Mouse (Mus musculus) heart, adult 2 months (tissue): ENCODE results near the gene Casc3. TPM values are rescaled to one million over a fixed set of nuclear protein-coding genes. Genes with fewer than 3 reads are reported as not detected.

Source experiments
- DNase-seq, 2 experiments: peaks; one replicate each; pipeline ENCODE4 v3.0.0; 2021
- H3K27ac ChIP-seq: fragments of 200-600 bp; 2 replicates; pipeline ENCODE4 v1.8.1; 2022
- H3K27me3 ChIP-seq: fragments of 200-500 bp; 2 replicates; pipeline ENCODE4 v1.6.1; 2012; ENCODE audit warnings: mild to moderate bottlenecking, low read length, inconsistent platforms, mixed read lengths; ENCODE audit not compliant: control insufficient read depth, insufficient read depth
- H3K36me3 ChIP-seq: fragments of 200-500 bp; 2 replicates; pipeline ENCODE4 v1.6.1; 2012; ENCODE audit warnings: low read length, inconsistent platforms; ENCODE audit not compliant: control insufficient read depth, insufficient read depth
- H3K4me1 ChIP-seq: fragments of 200-500 bp; 2 replicates; pipeline ENCODE4 v1.6.1; 2011; ENCODE audit warnings: low read length; ENCODE audit not compliant: control insufficient read depth, insufficient read depth
- H3K4me3 ChIP-seq: fragments of 200-600 bp; 2 replicates; pipeline ENCODE4 v1.8.1; 2022
- H3K79me2 ChIP-seq: fragments of 200-500 bp; replicated peaks from 2 replicates; pipeline ENCODE4 v1.6.1; 2012; ENCODE audit warnings: mild to moderate bottlenecking, inconsistent platforms, low read length, moderate library complexity, mixed read lengths; ENCODE audit not compliant: control insufficient read depth, insufficient read depth
- H3K9ac ChIP-seq: fragments of 200-500 bp; 2 replicates; pipeline ENCODE4 v1.6.1; 2012; ENCODE audit warnings: low read depth, mild to moderate bottlenecking, control low read depth, inconsistent platforms, low read length, mixed read lengths
- CTCF ChIP-seq: fragments of 200-600 bp; IDR thresholded peaks from 2 replicates; pipeline ENCODE4 v1.8.1; 2022; ENCODE audit warnings: antibody characterized with exemption, mild to moderate bottlenecking, moderate library complexity
- EP300 ChIP-seq: fragments of 200-500 bp; IDR thresholded peaks from 2 replicates; pipeline ENCODE4 v1.6.1; 2011; ENCODE audit warnings: low read depth, low read length, control low read depth; ENCODE audit not compliant: insufficient read depth
- POLR2A ChIP-seq: fragments of 200-500 bp; IDR thresholded peaks from 2 replicates; pipeline ENCODE4 v1.6.1; 2011; ENCODE audit warnings: mild to moderate bottlenecking, low read depth, low read length, control low read depth; ENCODE audit not compliant: insufficient read depth
- WGBS: fragments of 180-500 bp; shearing (Covaris S2); methylation state at CpG from one replicate; pipeline ENCODE4 v1.1.7; 2018; 5-methylcytosine and 5-hydroxymethylcytosine counted together
- intact Hi-C: fragments of 180-260 bp; cut with DNase I; formaldehyde crosslinking; loops from one replicate; pipeline ENCODE4 v1.15.1; 2025
- polyA plus RNA-seq: library from polyadenylated mRNA; depleted of rRNA; stranded (reverse); fragments of >200 nt; gene quantifications from 2 replicates; pipeline ENCODE4 v1.2.3, GENCODE M21; 2012
- total RNA-seq, 2 experiments: library from RNA; stranded (reverse); gene quantifications; 2 replicates each; pipeline ENCODE4 v1.2.3; 2021

Gene Casc3
- total and polyA plus RNA-seq, 3 experiments: 17.5 to 20.7 (median 18.7) TPM

DNA sequence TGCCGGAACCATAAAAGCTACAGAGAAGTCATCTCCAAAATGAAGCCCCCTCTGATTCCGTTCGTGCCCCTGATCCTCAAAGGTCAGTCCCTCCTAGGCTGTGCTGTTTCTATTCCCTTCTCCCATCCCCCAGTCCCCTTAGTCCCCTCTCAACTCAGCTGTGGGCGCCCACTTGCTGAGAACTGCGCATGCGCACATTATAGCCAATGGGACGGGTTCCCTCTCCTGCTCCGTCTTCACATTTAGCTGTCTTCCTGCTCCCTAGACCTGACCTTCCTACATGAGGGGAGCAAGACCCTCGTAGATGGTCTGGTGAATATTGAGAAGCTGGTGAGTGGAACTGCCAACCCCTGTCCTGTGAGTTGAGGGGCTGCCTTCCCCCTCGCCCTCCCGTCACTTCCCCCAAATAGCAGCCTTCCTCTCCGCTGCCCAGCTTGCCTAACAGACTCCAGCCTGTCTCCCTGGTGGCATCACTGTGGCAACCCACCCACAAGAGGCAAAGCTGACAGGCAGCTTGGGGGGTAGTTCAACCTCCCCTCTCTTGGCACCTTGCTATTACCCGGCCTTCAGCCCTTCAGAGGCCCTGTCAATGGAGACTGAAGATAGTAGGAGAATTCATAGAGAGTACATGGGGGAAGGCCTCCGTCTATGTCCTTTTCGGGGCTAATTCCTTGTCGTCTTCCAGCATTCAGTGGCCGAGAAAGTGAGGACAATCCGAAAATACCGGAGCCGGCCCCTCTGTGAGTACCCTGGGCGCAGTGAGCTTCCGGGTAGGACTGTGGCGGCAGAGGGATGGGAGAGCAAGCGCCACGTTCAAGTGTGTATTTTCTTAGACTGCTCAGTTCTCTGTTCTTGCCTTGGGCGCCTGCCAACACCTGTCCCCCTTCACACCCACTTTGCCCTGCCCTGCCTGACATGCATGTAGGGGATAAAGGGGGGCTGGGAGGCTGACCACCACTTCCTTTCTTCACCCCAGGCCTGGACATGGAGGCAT is 45.7 kb downstream of the Casc3 start:
- H3K79me2 ChIP-seq: no peaks in the 10 kb centered on the region
- H3K27ac ChIP-seq: no peak overlapping the region
- H3K4me1 ChIP-seq: no peaks in the 10 kb centered on the region
- intact Hi-C loops: no loop called here
- no peaks in the 10 kb centered on the region for H3K27me3 ChIP-seq
- DNase-seq: no peak
- 78% methylated on average over 26 of the region's 26 CpGs for WGBS
- TF ChIP-seq EP300: no peak
- no peak for TF ChIP-seq CTCF
- no peak for TF ChIP-seq POLR2A
- H3K36me3 ChIP-seq: no peaks in the 10 kb centered on the region
- no peak overlapping the region for H3K4me3 ChIP-seq
- H3K9ac ChIP-seq: no peak overlapping the region

DNA sequence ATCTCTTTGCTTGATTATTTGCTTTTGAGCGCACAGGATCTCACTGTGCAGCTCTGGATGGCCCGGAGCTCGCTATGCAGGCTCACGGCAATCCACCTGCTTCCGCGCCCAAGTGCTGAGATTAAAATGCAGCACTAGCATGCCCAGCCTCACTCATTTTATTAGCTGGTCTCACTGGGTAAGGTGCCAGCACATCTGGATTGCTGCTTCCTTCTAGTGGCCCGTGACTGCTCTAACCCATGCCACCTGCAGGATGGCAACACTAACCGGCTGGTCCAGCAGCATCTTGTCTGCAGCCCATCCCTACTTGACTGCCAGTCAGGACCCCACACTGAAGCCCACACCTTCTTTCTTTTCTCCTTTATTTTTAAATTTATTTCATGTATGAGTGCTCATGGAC is 49.4 kb downstream of the Casc3 start:
- no peaks in the 10 kb centered on the region for H3K36me3 ChIP-seq
- no peaks in the 10 kb centered on the region for H3K27me3 ChIP-seq
- no peak overlapping the region for H3K9ac ChIP-seq
- TF ChIP-seq POLR2A: no peak
- TF ChIP-seq CTCF: peak; percentile 48
- intact Hi-C loops: no loop called here
- no peaks in the 10 kb centered on the region for H3K4me1 ChIP-seq
- H3K27ac ChIP-seq: no peak overlapping the region
- no peak overlapping the region for H3K4me3 ChIP-seq
- WGBS: 90% methylated on average over 8 of the region's 8 CpGs
- no peaks in the 10 kb centered on the region for H3K79me2 ChIP-seq
- DNase-seq: no peak

DNA sequence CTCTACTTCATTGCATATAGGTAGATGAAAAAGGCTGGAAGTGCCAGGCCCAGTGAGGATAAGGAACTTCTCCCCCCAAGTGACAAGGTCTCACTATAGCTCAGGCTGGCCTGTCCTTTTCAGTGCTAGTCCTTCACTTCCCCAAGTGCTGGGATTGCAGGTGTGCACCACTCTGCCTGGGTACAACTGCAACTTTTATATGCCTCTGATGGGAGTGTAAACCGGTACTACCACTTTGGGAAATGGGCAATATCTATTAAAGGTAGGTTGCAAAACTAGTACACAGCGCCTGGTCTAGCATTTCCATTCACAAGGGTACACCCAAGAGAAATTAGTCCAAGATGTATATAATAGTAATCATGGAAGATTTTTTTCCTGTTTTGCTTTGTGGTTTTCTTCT is 50.0 kb downstream of the Casc3 start:
- Histone ChIP-seq H3K27ac (no peak overlapping the region), H3K36me3 (no peaks in the 10 kb centered on the region), H3K9ac (no peak overlapping the region), H3K4me3 (no peak overlapping the region), H3K4me1 (no peaks in the 10 kb centered on the region), H3K79me2 (no peaks in the 10 kb centered on the region), H3K27me3 (no peaks in the 10 kb centered on the region)
- TF ChIP-seq POLR2A (no peak), CTCF (no peak), EP300 (no peak)
- no peak for DNase-seq
- intact Hi-C loops: loop anchor here (5.0 kb wide), 1 partner anchor 298 kb away; no protein-coding TSS in a partner anchor
- WGBS: 97% methylated on average over 2 of the region's 2 CpGs

GRCm38 (mm10) chr11:98858759-98859731 is 54.3 kb downstream of the Casc3 start:
- intact Hi-C loops: loop anchor here (1.0 to 5.0 kb wide), 2 partner anchors 50 to 293 kb away; no protein-coding TSS in a partner anchor

DNA sequence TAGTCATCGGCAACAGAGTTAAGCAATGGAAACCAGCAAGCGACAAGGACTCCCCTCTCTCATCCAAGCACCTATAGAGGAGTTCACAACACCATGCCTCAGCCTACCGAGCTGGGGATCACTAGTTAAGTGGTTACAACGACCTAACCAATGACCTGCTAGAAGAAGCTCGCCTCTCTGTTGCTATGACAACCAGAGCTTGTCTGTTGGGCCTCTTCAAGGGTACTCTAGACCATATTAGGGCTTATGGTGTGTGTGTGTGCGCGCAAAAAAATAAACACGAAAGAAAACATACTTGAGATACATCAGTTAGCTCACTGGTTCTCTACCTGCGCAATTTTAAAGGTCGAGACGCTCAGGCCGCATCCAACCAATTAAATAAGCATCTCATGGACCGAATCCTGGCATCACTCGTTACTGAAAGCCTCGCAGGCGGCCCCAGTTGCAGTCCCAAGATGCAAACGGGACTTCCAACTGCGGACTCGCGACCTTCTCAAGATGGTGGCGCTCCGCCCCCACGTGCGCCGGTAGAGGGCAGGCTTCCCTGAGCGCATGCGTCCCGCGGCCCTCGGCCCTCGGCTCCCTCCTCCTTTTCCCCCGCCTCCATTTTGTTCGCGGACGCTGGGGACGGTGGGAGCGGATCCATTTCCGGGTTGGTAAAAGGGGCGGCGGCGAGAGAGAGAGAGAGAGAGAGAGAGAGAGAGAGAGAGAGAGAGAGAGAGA is 58.5 kb downstream of the Casc3 start, which contains the start of gene Wipf2:
Gene Wipf2, plus strand, starts transcription at position 611 of the 723 bp plus-strand sequence.
- Histone ChIP-seq H3K36me3 (no peaks in the 10 kb centered on the region), H3K9ac (peak within 1 kb of the TSS; percentile 78), H3K27me3 (no peaks in the 10 kb centered on the region), H3K4me1 (peaks cover 2% of the 10 kb centered on the region), H3K27ac (peak within 1 kb of the TSS; percentile 81), H3K79me2 (no peaks in the 10 kb centered on the region; the same call in 1 of the 2 replicates), H3K4me3 (peak within 1 kb of the TSS; percentile 73)
- 7% methylated on average over 36 of the region's 41 CpGs for WGBS
- DNase-seq: peak; percentile 95
- intact Hi-C loops: loop anchor here (5.0 kb wide), 1 partner anchor 109 kb away; no protein-coding TSS in a partner anchor
- TF ChIP-seq CTCF (peak; percentile 89), EP300 (peak; percentile 78; the same call in 1 of the 2 replicates), POLR2A (peak; percentile 81)

More at GRCm38 (mm10) chr11:98858759-98859731, 54.3 kb downstream of the Casc3 start:
- no peak overlapping the region for H3K4me3 ChIP-seq
- DNase-seq: peak; percentile 84 to 88
- H3K27ac ChIP-seq: no peak overlapping the region
- peaks cover 2% of the 10 kb centered on the region for H3K4me1 ChIP-seq
- H3K36me3 ChIP-seq: no peaks in the 10 kb centered on the region
- 32% methylated on average over 14 of the region's 14 CpGs for WGBS
- no peaks in the 10 kb centered on the region for H3K79me2 ChIP-seq
- no peak for TF ChIP-seq POLR2A
- peak; percentile 26; the same call in 1 of the 2 replicates for TF ChIP-seq EP300
- TF ChIP-seq CTCF: peak; percentile 78
- H3K27me3 ChIP-seq: no peaks in the 10 kb centered on the region
- no peak overlapping the region for H3K9ac ChIP-seq
